Mouse (Mus musculus) left cerebral cortex, postnatal 4 days (tissue): Measurements from ENCODE around the gene Sult1d1. TPM values are rescaled to one million over a fixed set of nuclear protein-coding genes. Genes with fewer than 3 reads are reported as not detected.

Experiments used
- microRNA-seq: library from miRNA; unstranded; fragments of <30 nt; microRNA quantifications from one replicate; pipeline ENCODE4 v1.2.0, GENCODE M21; 2022
- total RNA-seq, 2 experiments: library from RNA; stranded (reverse); gene quantifications; 2 replicates each; pipeline ENCODE4 v1.2.3; 2021

The Sult1d1 gene
- total RNA-seq, 2 experiments from 2014 or later: not detected

Small RNA genes within 50 kb of the gene (microRNA-seq; reads per million reads assigned to microRNA genes)
- gene Mir3969: not detected

Other genes with a start within 250 kb of the Sult1d1 start
- gene Ugt2a3, start 231.8 kb downstream of the Sult1d1 start, total RNA-seq: not detected
- not detected for gene Ugt2b38, start 144.8 kb downstream of the Sult1d1 start, total RNA-seq
- gene Ugt2a2, start 86.8 kb downstream of the Sult1d1 start, total RNA-seq: not detected
- not detected for gene Gm43638, start 82.2 kb downstream of the Sult1d1 start, total RNA-seq
- not detected for gene Ugt2a1, start 78.2 kb downstream of the Sult1d1 start, total RNA-seq
- gene Sult1b1, start 30.8 kb downstream of the Sult1d1 start, total RNA-seq: not detected
- not detected for gene Sult1e1, start 22.6 kb upstream of the Sult1d1 start, total RNA-seq
- gene Csn1s1, start 97.2 kb upstream of the Sult1d1 start, total RNA-seq: not detected
- not detected for gene Csn2, start 130.6 kb upstream of the Sult1d1 start, total RNA-seq
- not detected for gene Csn1s2a, start 205.5 kb upstream of the Sult1d1 start, total RNA-seq
- gene Csn1s2b, start 239.1 kb upstream of the Sult1d1 start, total RNA-seq: not detected